Mouse (Mus musculus) induced T-regulatory cell, adult 2 months (primary cell): Measurements from ENCODE around the gene Olfr155.

Source experiments
- DNase-seq: peaks from one replicate; pipeline ENCODE4 v3.0.0-alpha.2; 2012; ENCODE audit warnings: low read depth

Olfr155 gene

DNA sequence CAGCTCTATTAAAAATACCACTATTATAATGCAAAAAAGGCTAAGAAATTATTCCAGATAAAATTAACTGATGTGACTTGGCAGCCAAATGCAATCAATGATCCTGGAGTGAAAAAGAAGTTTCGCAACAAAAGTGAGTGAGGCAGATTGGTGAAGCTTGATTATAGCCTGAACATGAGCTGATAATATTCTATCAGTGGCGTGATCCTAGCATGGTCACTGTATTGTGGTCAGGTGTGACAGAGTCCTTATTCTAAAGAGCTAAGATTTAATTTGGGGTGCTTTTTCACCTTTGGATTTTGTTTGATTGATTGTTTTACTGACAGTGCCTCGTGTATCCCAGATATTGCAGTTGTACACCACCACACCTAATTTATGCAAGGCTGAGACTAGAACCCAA is 39.9 kb downstream of the Olfr155 start:
- DNase-seq: no peak

DNA sequence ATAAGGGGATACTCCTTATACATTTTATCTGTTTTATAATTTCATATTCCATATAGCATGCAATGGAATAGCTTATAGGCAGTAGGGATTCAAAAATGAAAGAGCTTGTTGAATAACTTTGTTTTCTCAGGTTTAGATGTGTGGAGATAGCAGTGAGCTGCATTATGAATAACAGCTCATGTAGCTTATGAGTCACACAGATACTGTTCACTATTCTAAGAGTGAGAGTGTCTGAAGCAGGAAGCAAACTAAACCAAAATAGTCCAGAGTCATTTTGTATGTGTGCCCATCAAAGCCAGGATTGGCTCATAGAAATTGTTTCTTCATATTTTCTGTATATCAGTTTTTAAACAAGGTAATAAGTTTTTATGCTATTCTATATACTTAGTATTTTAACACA is 45.8 kb downstream of the Olfr155 start:
- DNase-seq: no peak

DNA sequence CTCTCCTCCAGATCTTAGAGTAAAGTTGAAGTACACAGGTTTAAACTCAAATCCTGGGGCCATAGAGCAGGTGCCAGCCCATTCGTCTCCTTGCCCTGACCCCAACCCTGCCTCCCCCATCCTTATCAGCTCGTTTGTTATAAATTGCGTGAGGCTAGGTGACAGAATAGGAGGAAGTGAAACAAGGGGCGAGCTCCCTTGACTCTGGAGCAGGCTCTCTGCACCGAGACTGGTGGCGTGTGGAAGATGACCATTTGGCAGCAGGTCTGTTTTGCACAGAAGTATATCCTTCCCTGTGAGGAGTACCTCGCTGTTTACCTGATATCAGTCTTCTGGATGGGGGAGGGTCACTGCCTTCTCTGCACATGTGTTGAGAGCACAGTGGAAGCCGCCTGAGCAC is 47.8 kb downstream of the Olfr155 start:
- no peak for DNase-seq

DNA sequence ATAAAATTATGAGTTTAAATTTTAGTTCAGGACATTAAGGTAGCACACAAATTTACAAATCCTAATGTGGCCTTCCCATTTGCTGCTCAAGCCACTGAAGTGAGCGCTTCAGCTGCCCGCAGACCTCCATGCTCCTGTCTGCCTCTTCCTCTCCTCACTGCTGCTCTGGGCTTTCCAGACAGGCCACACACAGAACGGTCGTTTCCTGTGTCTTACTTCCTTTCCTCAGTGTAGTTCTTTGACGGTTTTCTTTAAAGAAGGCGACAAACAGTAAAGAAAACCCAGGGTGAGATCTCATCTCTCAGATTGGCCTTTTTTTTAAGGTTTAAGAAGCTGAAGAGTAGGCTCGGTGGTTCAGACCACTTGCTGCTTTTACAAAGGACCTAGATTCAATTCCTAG is 52.3 kb downstream of the Olfr155 start:
- peak; percentile 73 for DNase-seq

DNA sequence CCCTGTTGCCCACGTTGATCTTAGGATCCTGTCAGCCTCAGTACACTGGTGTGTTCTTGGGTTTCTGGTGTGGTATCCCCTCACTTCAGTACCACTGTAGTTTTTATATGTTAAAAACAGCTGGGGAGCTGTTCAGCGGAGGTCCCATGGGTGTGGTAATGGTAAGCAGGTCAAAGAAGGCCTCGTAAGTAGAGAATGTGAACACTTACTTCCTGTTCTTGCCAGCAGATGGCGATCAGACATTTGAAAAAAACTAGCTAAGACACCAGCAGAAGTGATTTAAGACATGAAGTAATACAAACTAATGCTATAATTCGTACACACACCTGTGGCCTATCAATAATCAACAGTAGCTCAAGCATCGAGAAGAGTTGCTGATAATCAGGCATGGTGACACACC is 55.1 kb downstream of the Olfr155 start:
- DNase-seq: peak; percentile 89
